ENCODE assay signal across 7 mouse cellular contexts in genomic region chr19:57816221-57816996, GRCm38 (mm10).
A peak's percentile ranks its signal among the peaks of the same experiment; 100 is the strongest.
DNase-seq lines count a peak whose midpoint lies in the region; ATAC-seq and TF ChIP-seq lines count a peak whose summit lies in the region.

No protein-coding gene starts in this region.

- H3K4me3 ChIP-seq in liver, adult 2 months (ENCODE audit: insufficient read depth, low read depth, low read length): no peak overlapping the region
- no peak overlapping the region for H3K4me3 ChIP-seq in liver, embryonic 11.5 days (ENCODE audit: low read depth, low read length)
- H3K4me3 ChIP-seq in bone marrow, adult 2 months (replicated peaks; ENCODE audit: control insufficient read depth, low read depth, low read length): no peak overlapping the region
- H3K4me3 ChIP-seq in forebrain, embryonic 12.5 days (replicated peaks): no peak overlapping the region
- no peak overlapping the region for H3K4me3 ChIP-seq in layer of hippocampus, adult 2 months

- peak; percentile 45; the same call in 1 of the 2 replicates for TF ChIP-seq CTCF in liver, adult 2 months (IDR thresholded peaks at IDR 0.05; ENCODE audit: low read depth, low read length)
- peak; percentile 33; the same call in 1 of the 2 replicates for TF ChIP-seq CTCF in bone marrow, adult 2 months (IDR thresholded peaks at IDR 0.05; ENCODE audit: control insufficient read depth, insufficient read depth, low read length)
- TF ChIP-seq CTCF in layer of hippocampus, adult 2 months (conservative IDR thresholded peaks at IDR 0.05): peak; percentile 96

- 90% methylated on average over 17 of the region's 17 CpGs for WGBS in liver, adult 2 months
- 89% methylated on average over 17 of the region's 17 CpGs for WGBS in liver, embryonic 11.5 days
- WGBS in bone marrow, adult 2 months: 87% methylated on average over 17 of the region's 17 CpGs
- WGBS in forebrain, embryonic 12.5 days: 82% methylated on average over 17 of the region's 17 CpGs

- no peak overlapping the region for H3K4me2 ChIP-seq in liver, embryonic 11.5 days
- no peak overlapping the region for H3K4me2 ChIP-seq in forebrain, embryonic 12.5 days

- H3K9me3 ChIP-seq in liver, embryonic 11.5 days (ENCODE audit: control insufficient read depth, low read length): no peaks in the 10 kb centered on the region
- H3K9me3 ChIP-seq in forebrain, embryonic 12.5 days: no peaks in the 10 kb centered on the region

- ATAC-seq in liver, embryonic 11.5 days (replicated peaks; ENCODE audit: low FRiP score): no peak
- 0 out of 2 replicates have a peak, but pooled peaks have one; percentile 51 for ATAC-seq in forebrain, embryonic 12.5 days (ENCODE audit: low FRiP score)
- 0 out of 2 replicates have a peak, but pooled peaks have one; percentile 47 for ATAC-seq in megakaryocyte-erythroid progenitor cell, adult 5-6 weeks (replicated peaks; ENCODE audit: low FRiP score, low TSS enrichment, poor library complexity, severe bottlenecking)
- no peak for ATAC-seq in megakaryocyte, adult 5-6 weeks (ENCODE audit: poor library complexity, severe bottlenecking)

- no peaks in the 10 kb centered on the region for H3K4me1 ChIP-seq in liver, adult 2 months (ENCODE audit: control insufficient read depth, insufficient read depth, low read length)
- no peaks in the 10 kb centered on the region for H3K4me1 ChIP-seq in liver, embryonic 11.5 days (replicated peaks; ENCODE audit: control insufficient read depth, insufficient read depth, low read length)
- no peaks in the 10 kb centered on the region for H3K4me1 ChIP-seq in bone marrow, adult 2 months (ENCODE audit: control insufficient read depth, insufficient read depth, low read length)
- H3K4me1 ChIP-seq in forebrain, embryonic 12.5 days: no peaks in the 10 kb centered on the region

- DNase-seq in liver, adult 2 months (ENCODE audit: extremely low read depth, low read depth, low spot score): peak; percentile 10
- no peak for DNase-seq in liver, embryonic 11.5 days (ENCODE audit: low spot score)
- DNase-seq in layer of hippocampus, adult 2 months (ENCODE audit: low spot score in 2 of 2): peak; percentile 65 to 71

- no peak overlapping the region for H3K9ac ChIP-seq in liver, adult 2 months (ENCODE audit: low read depth, low read length)
- H3K9ac ChIP-seq in liver, embryonic 11.5 days (ENCODE audit: low read depth, low read length): no peak overlapping the region
- H3K9ac ChIP-seq in forebrain, embryonic 12.5 days: no peak overlapping the region

- no peak for TF ChIP-seq POLR2A in liver, adult 2 months (IDR thresholded peaks at IDR 0.05; ENCODE audit: extremely low read depth, insufficient read depth, low read length)
- no peak for TF ChIP-seq POLR2A in bone marrow, adult 2 months (IDR thresholded peaks at IDR 0.05; ENCODE audit: borderline replicate concordance, control insufficient read depth, low read depth, low read length)

- H3K36me3 ChIP-seq in liver, adult 2 months (ENCODE audit: control insufficient read depth, insufficient read depth, low read length): no peaks in the 10 kb centered on the region
- no peaks in the 10 kb centered on the region for H3K36me3 ChIP-seq in liver, embryonic 11.5 days (ENCODE audit: control insufficient read depth, insufficient read depth, low read length)
- peaks cover 3% of the 10 kb centered on the region; the same call in 1 of the 2 replicates for H3K36me3 ChIP-seq in forebrain, embryonic 12.5 days (replicated peaks)

- H3K27me3 ChIP-seq in liver, adult 2 months (ENCODE audit: control insufficient read depth, insufficient read depth, low read length): no peaks in the 10 kb centered on the region
- no peaks in the 10 kb centered on the region for H3K27me3 ChIP-seq in liver, embryonic 11.5 days (replicated peaks; ENCODE audit: control insufficient read depth, insufficient read depth, low read length)
- H3K27me3 ChIP-seq in forebrain, embryonic 12.5 days: no peaks in the 10 kb centered on the region

- no peaks in the 10 kb centered on the region; the same call in 1 of the 2 replicates for H3K79me2 ChIP-seq in liver, adult 2 months (ENCODE audit: control insufficient read depth, insufficient read depth, low read length)

- no peak overlapping the region for H3K27ac ChIP-seq in liver, adult 2 months (replicated peaks; ENCODE audit: insufficient read depth, low read depth, low read length)
- H3K27ac ChIP-seq in liver, embryonic 11.5 days (ENCODE audit: low read depth, low read length): no peak overlapping the region
- H3K27ac ChIP-seq in bone marrow, adult 2 months (ENCODE audit: control insufficient read depth, insufficient read depth, low read depth, low read length, poor library complexity): no peak overlapping the region
- H3K27ac ChIP-seq in forebrain, embryonic 12.5 days: no peak overlapping the region
- peak overlapping the region; percentile 75 for H3K27ac ChIP-seq in layer of hippocampus, adult 2 months

Comparison
In these comparisons a context has a peak if more than half of its experiments do, and no peak if none do; other contexts are left out.
1. CTCF ChIP-seq: peak in every context shown above with its lines; median percentile 96 in layer of hippocampus, adult 2 months; 45 in liver, adult 2 months; 33 in bone marrow, adult 2 months.
2. ATAC-seq: peak in forebrain, embryonic 12.5 days (single experiment) and megakaryocyte-erythroid progenitor cell, adult 5-6 weeks (single experiment); none in liver, embryonic 11.5 days (single experiment) and megakaryocyte, adult 5-6 weeks (single experiment).